Mouse (Mus musculus) kidney, embryonic 14.5 days (tissue): Measurements from ENCODE around the gene Dnah8. TPM values are rescaled to one million over a fixed set of nuclear protein-coding genes. Genes with fewer than 3 reads are reported as not detected.

Source experiments
- ATAC-seq: fragments of 200-750 bp; cut with Nextera tagmentation; 2 replicates; pipeline ENCODE4 v1.8.0; 2017; ENCODE audit warnings: moderate number of reproducible peaks, mild to moderate bottlenecking, moderate TSS enrichment, moderate library complexity; ENCODE audit not compliant: low FRiP score, low TSS enrichment
- H3K27ac ChIP-seq: fragments of 300-500 bp; sonication (generic); 2 replicates; pipeline ENCODE4 v1.5.1; 2014; ENCODE audit warnings: low read depth, mild to moderate bottlenecking, low read length, moderate library complexity, mixed read lengths
- H3K27me3 ChIP-seq: fragments of 300-500 bp; sonication (generic); 2 replicates; pipeline ENCODE4 v1.6.1; 2014; ENCODE audit warnings: mild to moderate bottlenecking, low read length; ENCODE audit not compliant: control insufficient read depth, insufficient read depth
- H3K36me3 ChIP-seq: fragments of 300-500 bp; sonication (generic); 2 replicates; pipeline ENCODE4 v1.6.1; 2014; ENCODE audit warnings: low read length, mixed read lengths; ENCODE audit not compliant: control insufficient read depth, insufficient read depth
- H3K4me1 ChIP-seq: fragments of 300-500 bp; sonication (generic); 2 replicates; pipeline ENCODE4 v1.6.1; 2014; ENCODE audit warnings: low read length, mixed read lengths; ENCODE audit not compliant: control insufficient read depth, insufficient read depth
- H3K4me2 ChIP-seq: fragments of 300-500 bp; sonication (generic); replicated peaks from 2 replicates; pipeline ENCODE4 v1.6.1; 2014; ENCODE audit warnings: low read depth, mild to moderate bottlenecking, low read length
- H3K4me3 ChIP-seq: fragments of 300-500 bp; sonication (generic); 2 replicates; pipeline ENCODE4 v1.5.1; 2014; ENCODE audit warnings: mild to moderate bottlenecking, low read length
- H3K9ac ChIP-seq: fragments of 300-500 bp; sonication (generic); 2 replicates; pipeline ENCODE4 v1.6.1; 2014; ENCODE audit warnings: low read depth, mild to moderate bottlenecking, low read length, moderate library complexity
- H3K9me3 ChIP-seq: fragments of 300-500 bp; sonication (generic); 2 replicates; pipeline ENCODE4 v1.6.1; 2016; ENCODE audit warnings: low read length; ENCODE audit not compliant: control insufficient read depth
- WGBS: fragments of 180-500 bp; shearing (Covaris S2); extraction: QIAGEN DNeasy Blood & Tissue Kit; methylation state at CpG from one replicate; pipeline ENCODE4 v1.1.7; 2014; 5-methylcytosine and 5-hydroxymethylcytosine counted together
- polyA plus RNA-seq: library from polyadenylated mRNA; unstranded; fragments of >200 nt; fragmentation: Nextera tagmentation; extraction: Ambion mirVana; gene quantifications from 2 replicates; pipeline ENCODE4 v1.2.1, GENCODE M21; 2014

Gene Dnah8
- polyA plus RNA-seq, 1 experiment from 2014 or later, result 0.61 TPM

DNA sequence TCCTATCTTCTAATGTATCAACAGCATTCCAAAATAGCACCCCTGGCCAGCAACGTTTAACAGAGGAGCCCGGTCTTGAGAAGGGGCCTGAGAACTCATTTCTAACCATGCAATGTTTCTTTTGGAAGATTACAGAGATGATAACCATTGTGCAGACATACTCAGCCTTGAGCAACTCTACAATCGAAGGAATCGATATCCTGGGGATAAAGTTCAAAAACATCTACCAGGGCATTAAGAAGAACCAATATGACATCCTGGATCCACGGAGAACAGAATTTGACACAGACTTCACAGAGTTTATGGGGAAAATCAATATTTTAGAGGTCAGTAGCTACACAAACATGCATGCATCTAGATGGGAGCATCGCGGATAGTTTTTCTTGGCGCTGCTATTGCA lies 39.0 kb downstream of the Dnah8 start:
- no peak overlapping the region for H3K9ac ChIP-seq
- no peaks in the 10 kb centered on the region for H3K27me3 ChIP-seq
- 89% methylated on average over 8 of the region's 8 CpGs for WGBS
- H3K9me3 ChIP-seq, result peaks cover 5% of the 10 kb centered on the region
- no peaks in the 10 kb centered on the region for H3K36me3 ChIP-seq
- no peak for ATAC-seq
- no peak overlapping the region for H3K4me3 ChIP-seq
- no peaks in the 10 kb centered on the region for H3K4me1 ChIP-seq
- no peak overlapping the region for H3K4me2 ChIP-seq
- no peak overlapping the region for H3K27ac ChIP-seq

DNA sequence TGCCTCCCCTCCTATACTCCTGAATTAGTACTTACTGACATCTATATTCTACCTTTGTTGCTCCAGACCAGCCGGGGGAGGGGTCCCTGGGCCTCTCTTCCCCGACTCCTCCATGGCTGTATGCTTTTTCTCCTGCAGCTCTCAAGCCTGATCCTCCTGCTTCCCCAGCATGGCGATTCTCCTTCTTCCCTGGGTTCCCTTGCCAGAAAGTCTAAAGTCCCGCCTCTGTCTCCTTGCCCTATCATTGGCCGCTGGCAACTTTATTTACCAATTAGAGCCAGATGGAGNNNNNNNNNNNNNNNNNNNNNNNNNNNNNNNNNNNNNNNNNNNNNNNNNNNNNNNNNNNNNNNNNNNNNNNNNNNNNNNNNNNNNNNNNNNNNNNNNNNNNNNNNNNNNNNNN lies 40.7 kb downstream of the Dnah8 start:
- no peak overlapping the region for H3K4me2 ChIP-seq
- H3K27ac ChIP-seq, result no peak overlapping the region
- no peaks in the 10 kb centered on the region for H3K4me1 ChIP-seq
- H3K4me3 ChIP-seq, result no peak overlapping the region
- ATAC-seq, result no peak
- WGBS, result 80% methylated on average over 5 of the region's 5 CpGs
- H3K27me3 ChIP-seq, result no peaks in the 10 kb centered on the region
- no peaks in the 10 kb centered on the region for H3K36me3 ChIP-seq
- H3K9ac ChIP-seq, result no peak overlapping the region
- H3K9me3 ChIP-seq, result peaks cover 5% of the 10 kb centered on the region

DNA sequence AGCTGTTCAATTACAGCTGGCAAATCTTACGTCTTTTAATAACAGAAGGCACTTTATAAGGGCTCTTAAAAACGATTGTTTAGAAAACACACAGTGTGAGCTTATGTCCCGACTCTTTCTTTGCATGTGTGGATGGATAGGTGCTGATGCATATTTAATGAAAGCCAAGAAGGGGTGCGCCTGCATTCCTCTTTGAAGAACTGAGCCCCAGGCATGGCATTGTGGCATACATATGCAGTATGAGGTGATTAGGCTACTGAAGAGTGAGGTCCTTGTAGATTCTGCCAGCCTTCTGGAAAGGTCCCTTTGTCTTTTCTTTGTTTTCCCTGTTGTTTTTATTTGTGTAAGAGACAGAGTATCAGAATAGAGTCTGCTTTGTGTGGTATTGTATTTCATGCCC lies 48.4 kb downstream of the Dnah8 start:
- Histone ChIP-seq H3K4me2 (no peak overlapping the region), H3K27ac (no peak overlapping the region), H3K9ac (no peak overlapping the region), H3K4me1 (no peaks in the 10 kb centered on the region), H3K9me3 (no peaks in the 10 kb centered on the region), H3K4me3 (no peak overlapping the region), H3K27me3 (no peaks in the 10 kb centered on the region), H3K36me3 (no peaks in the 10 kb centered on the region)
- ATAC-seq, result no peak
- WGBS, result 78% methylated on average over 4 of the region's 4 CpGs

DNA sequence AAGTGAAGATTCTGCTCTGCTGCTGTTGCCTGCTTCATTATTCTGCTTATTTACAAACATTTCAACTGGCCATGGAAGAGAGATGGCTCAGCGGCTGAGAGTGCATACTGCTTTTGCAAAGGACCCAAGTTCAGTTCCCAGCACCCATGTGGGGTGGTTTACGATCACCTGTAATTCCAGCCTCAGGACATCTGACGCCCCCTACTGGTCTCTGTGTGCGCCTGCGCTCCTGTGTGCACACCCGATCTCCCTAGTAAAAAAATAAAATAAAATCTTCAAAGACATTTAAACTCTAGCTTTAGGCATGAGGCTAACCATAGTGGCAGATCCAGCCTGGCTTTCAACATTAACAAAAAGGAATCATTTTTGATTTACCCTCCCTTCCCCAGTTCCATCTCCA lies 48.9 kb downstream of the Dnah8 start:
- 91% methylated on average over 6 of the region's 6 CpGs for WGBS
- no peaks in the 10 kb centered on the region for H3K9me3 ChIP-seq
- H3K27ac ChIP-seq, result no peak overlapping the region
- no peaks in the 10 kb centered on the region for H3K4me1 ChIP-seq
- no peak for ATAC-seq
- no peak overlapping the region for H3K9ac ChIP-seq
- no peaks in the 10 kb centered on the region for H3K36me3 ChIP-seq
- no peaks in the 10 kb centered on the region for H3K27me3 ChIP-seq
- H3K4me3 ChIP-seq, result no peak overlapping the region
- no peak overlapping the region for H3K4me2 ChIP-seq

DNA sequence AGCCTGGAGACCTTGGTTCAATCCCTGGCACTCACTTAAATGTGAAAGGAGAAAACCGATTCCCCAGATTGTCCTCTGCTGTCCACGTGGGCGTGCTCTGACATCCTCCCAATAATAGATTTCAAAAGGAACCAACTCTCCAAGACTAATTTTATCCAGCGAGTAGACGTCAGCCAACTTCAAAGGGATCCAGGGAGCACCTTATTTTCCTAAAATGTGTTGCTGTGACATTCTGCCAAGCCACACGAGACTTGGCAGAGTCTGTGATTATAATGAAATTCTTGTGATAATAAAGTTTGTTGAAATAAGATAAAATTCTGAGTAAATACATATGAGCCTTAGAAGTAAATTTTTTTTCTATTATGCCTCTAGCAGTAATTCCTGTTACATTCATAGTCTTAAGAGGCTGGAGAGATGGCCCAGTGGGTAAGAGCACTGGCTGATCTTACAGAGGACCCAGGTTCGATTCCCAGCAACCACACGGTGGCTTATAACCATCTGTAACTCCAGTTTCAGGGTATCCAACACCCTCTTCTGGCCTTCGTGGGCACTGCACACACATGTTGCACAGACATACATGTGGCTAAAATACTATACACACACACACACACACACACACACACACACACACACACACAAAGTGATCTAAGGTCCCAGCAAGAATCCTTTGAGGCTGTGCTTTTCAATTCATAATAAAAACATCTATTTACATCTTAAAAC lies 51.0 kb downstream of the Dnah8 start:
- Histone ChIP-seq H3K9me3 (no peaks in the 10 kb centered on the region), H3K9ac (no peak overlapping the region), H3K4me3 (no peak overlapping the region), H3K27ac (no peak overlapping the region), H3K36me3 (no peaks in the 10 kb centered on the region), H3K4me1 (no peaks in the 10 kb centered on the region), H3K4me2 (no peak overlapping the region), H3K27me3 (no peaks in the 10 kb centered on the region)
- 94% methylated on average over 9 of the region's 9 CpGs for whole genome bisulfite sequencing
- no peak for ATAC-seq

DNA sequence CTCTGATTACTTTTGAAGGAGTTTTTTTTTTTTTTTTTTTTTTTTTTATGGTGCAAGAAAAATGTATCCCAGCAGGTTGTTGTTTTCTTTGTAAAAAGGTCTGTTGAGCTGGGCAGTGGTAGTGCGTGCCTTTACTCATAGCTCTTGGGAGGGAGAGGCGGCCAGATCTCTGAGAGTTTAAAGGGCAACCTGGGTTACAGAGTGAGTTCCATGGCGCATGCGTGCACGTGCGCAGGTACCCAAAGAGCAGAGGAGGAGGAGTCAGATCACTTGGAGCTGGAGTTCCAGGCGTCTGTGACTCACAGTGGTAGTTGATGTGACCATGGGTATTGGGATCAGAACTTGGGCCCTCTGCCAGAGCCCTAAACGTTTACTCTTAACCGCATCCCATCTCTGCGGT lies 54.4 kb downstream of the Dnah8 start:
- 93% methylated on average over 10 of the region's 10 CpGs for WGBS
- no peak overlapping the region for H3K4me2 ChIP-seq

DNA sequence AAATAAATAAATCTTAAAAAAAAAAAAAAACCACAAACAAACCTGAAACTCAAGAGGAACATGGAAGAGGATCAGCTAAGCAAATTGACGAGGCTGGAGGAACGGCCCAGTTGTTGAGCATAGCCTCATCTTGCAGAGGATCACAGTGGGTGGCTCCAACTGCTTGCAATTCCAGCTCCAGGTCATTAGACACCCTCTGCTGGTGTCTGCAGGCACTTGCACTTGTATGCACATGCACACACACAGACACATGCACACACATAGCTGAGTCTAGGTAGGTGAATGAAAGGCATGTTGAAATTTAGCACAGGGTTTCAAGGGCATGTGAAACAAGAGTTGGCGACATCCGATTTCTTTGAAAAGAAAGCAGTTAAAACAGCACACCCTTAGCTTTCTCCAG lies 55.5 kb downstream of the Dnah8 start:
- no peak overlapping the region for H3K4me3 ChIP-seq
- H3K9ac ChIP-seq, result no peak overlapping the region
- no peak overlapping the region for H3K27ac ChIP-seq
- no peaks in the 10 kb centered on the region for H3K27me3 ChIP-seq
- H3K4me2 ChIP-seq, result no peak overlapping the region
- WGBS, result 91% methylated on average over 4 of the region's 4 CpGs
- ATAC-seq, result no peak
- H3K9me3 ChIP-seq, result no peaks in the 10 kb centered on the region
- no peaks in the 10 kb centered on the region for H3K36me3 ChIP-seq
- no peaks in the 10 kb centered on the region for H3K4me1 ChIP-seq

More for the DNA sequence above, 54.4 kb downstream of the Dnah8 start:
- Histone ChIP-seq H3K27ac (no peak overlapping the region), H3K4me1 (no peaks in the 10 kb centered on the region), H3K4me3 (no peak overlapping the region), H3K9ac (no peak overlapping the region), H3K9me3 (no peaks in the 10 kb centered on the region), H3K36me3 (no peaks in the 10 kb centered on the region), H3K27me3 (no peaks in the 10 kb centered on the region)
- no peak for ATAC-seq

DNA sequence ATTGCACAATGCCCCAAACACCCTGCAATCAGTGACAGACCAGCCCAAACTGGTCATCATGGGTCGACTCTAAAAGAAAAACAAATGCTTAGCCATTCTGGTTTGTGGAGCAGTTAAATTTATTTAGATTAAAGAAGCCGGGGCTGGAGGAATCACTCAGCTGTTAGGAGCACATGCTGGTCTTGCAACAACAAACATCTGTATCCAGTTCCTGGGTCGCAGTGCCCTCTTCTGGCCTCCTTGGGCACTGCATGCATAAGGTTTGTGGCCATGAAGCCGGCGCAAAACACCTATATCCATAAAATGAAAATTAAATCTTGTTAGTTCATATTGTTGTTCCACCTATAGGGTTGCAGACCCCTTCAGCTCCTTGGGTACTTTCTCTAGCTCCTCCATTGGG lies 57.5 kb downstream of the Dnah8 start:
- Histone ChIP-seq H3K9me3 (no peaks in the 10 kb centered on the region), H3K4me1 (no peaks in the 10 kb centered on the region), H3K4me2 (no peak overlapping the region), H3K36me3 (no peaks in the 10 kb centered on the region), H3K27ac (no peak overlapping the region), H3K4me3 (no peak overlapping the region), H3K27me3 (no peaks in the 10 kb centered on the region), H3K9ac (no peak overlapping the region)
- no peak for ATAC-seq
- WGBS, result 23% methylated on average over 5 of the region's 5 CpGs

DNA sequence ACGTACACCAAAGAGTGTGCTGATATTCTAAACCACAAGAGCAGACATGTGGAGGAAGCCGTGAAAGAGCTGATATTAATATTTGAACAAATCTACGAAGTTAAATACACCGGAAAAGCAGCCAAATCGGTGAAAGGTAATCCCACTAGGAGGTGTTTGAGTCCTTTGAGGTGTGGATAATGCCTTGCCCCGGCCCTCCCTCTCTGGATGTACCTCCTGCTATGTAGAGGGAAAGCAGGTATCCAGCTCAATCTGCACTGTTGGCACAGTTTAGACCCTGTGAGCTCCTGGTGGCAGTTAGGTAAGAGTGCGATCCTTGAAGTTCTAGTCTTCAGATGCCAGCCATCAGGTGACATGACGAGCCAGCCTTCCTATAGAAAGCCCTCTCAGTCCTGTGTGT lies 66.0 kb downstream of the Dnah8 start:
- H3K36me3 ChIP-seq, result no peaks in the 10 kb centered on the region
- no peaks in the 10 kb centered on the region for H3K27me3 ChIP-seq
- no peaks in the 10 kb centered on the region for H3K4me1 ChIP-seq
- H3K27ac ChIP-seq, result no peak overlapping the region
- no peak overlapping the region for H3K4me2 ChIP-seq
- WGBS, result 89% methylated on average over 8 of the region's 8 CpGs
- ATAC-seq, result no peak
- no peak overlapping the region for H3K4me3 ChIP-seq
- H3K9me3 ChIP-seq, result no peaks in the 10 kb centered on the region
- no peak overlapping the region for H3K9ac ChIP-seq
